Mouse (Mus musculus): ENCODE results near the gene Gas2l2.

The Gas2l2 gene

DNA sequence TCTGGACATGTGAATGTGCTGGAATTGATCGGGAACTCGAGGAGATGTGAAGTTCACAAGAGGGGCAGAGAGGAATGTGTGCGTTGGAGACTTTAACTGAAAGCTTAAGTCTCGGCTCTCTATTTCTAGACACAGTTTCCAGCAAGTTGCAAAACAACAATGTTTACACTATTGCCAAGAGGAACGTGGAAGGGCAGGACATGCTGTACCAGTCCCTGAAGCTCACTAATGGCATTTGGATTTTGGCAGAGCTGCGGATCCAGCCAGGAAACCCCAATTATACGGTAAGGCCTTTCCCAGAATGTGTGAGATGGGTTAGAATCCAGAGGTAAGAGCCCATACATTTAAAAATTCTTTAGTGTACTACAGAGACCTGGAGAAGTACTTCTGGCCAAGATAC lies 31.6 kb downstream of the Gas2l2 start:
- no peak for DNase-seq (ENCODE audit: low read depth, low spot score)

DNA sequence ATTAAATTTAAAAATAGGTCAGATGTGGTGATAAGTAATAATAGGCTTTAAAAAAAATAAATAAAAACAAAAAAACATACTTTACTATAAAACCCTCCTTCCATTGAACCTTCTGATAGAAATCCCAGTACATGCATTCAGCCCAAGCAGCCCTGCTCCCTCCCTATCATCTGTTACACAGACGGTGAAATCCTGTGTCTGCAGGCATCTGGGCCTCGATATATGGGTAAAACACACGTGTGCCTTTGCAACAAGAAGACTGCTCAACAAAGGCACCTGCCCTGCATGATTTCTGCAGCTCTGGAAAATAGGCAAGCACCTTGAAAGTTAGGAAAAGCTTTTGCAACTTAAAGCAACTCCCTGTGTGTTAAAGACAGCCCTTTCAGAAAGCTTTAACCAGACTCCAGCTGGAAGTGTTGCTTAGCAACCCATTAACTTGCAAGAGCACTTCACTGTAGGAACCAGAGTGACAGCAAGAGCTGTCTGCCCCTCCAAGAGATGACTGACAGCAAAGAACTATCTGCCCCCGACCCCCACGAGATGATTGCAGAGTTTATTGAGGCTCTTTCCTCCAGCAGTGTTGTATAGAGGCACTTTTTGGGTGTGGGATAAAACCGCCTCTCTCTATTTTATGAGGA lies 34.3 kb downstream of the Gas2l2 start:
- DNase-seq (ENCODE audit: low read depth, low spot score): peak; percentile 60

- no peak for DNase-seq (ENCODE audit: low read depth, low spot score)
These were observed 36.2 kb downstream of the Gas2l2 start for GRCm38 (mm10) chr11:83393062-83393461.

- DNase-seq (ENCODE audit: low read depth, low spot score): no peak
These were observed 45.7 kb downstream of the Gas2l2 start for GRCm38 (mm10) chr11:83383532-83383887.

- DNase-seq (ENCODE audit: low read depth, low spot score): peak; percentile 59
These were observed 46.3 kb downstream of the Gas2l2 start for GRCm38 (mm10) chr11:83382876-83383531.

DNA sequence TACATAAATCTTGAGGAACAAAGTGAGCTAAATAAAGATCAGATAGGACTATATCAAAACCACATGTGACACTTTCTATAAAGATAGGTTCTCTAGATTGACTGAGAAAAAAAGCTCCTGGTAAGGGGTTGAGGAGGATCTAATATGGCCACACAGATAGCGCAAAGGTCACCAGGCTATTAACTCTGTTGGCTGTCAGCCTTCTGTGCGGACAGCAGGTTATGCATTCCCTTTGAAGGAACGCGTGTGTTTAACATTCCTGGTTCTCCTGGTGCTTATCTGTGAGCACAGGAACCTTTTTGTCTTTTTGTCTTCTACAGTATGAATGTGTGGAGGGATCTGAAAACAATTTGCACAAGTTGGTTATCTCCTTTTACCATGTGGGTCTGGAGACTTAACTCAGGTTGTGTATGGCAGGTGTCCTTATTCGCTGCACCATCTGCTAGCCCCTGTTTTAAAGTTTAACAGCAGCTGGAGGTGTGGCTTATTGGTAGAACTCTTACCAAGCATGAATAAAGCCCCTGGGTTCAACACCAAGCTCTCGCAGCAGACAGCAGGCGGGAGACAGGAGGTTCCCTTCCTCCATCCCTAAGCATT lies 49.4 kb downstream of the Gas2l2 start:
- DNase-seq (ENCODE audit: low read depth, low spot score): no peak

Measured in R1 (cell line).